Mouse (Mus musculus) activated CD4-positive, CD25-positive, alpha-beta regulatory T cell, adult 4 months (primary cell): ENCODE results near the gene Gm26566. TPM values are rescaled to one million over a fixed set of nuclear protein-coding genes. Genes with fewer than 3 reads are reported as not detected.
A peak's percentile ranks its signal among the peaks of the same experiment; 100 is the strongest.
"Not testable (repeated sequence)": the region's sequence is repeated elsewhere in the genome, so short reads cannot be mapped to it uniquely, and the experiment has no call there.

Experiments
- ATAC-seq: one replicate; pipeline ENCODE4 v1.8.0; 2017
- polyA plus RNA-seq, 2 experiments: library from polyadenylated mRNA; unstranded; fragments of 100-300 nt; shearing (Covaris generic); gene quantifications; one replicate each; pipeline ENCODE4 v1.2.1; 2017

Gm26566 gene
- polyA plus RNA-seq, 2 experiments from 2014 or later = not detected

DNA sequence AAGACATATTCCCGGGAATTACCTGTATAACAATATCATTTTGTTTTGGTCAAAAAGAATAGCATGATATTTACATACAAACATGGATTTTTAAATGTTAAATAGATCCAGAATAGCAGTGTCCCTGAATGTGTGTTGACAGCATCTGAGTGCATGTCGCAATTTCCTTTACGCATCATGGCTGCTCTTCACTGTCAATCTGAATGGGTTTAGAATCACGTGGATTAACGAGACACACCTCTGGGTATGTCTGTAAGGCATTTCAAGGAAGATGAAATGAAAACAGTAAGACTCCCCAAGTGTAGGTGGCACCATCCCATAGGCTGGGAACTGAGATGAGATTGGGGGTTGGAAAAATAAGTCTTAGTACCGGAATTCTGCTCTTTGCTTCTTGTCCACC is 17.4 kb downstream of the Gm26566 start:
- ATAC-seq = no peak

DNA sequence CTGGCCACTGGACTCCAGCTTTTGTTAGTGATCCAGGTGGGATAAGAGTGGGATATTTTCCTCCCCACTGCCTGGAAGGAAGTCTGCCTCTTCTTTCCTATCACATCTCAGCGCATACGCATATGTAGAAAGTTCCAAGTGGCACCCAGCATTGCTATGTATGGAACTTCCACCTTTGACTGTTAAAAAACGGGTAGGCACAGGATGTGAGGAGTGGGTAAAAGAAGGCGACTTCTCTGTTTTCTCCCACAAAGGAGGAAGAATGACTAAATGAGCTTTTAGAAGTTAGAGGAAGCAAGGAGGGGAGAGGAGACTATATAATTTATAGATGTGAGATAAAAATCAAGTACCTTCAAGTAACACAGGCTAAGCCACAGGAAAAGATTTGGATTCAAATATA is 19.8 kb downstream of the Gm26566 start:
- no peak for ATAC-seq

DNA sequence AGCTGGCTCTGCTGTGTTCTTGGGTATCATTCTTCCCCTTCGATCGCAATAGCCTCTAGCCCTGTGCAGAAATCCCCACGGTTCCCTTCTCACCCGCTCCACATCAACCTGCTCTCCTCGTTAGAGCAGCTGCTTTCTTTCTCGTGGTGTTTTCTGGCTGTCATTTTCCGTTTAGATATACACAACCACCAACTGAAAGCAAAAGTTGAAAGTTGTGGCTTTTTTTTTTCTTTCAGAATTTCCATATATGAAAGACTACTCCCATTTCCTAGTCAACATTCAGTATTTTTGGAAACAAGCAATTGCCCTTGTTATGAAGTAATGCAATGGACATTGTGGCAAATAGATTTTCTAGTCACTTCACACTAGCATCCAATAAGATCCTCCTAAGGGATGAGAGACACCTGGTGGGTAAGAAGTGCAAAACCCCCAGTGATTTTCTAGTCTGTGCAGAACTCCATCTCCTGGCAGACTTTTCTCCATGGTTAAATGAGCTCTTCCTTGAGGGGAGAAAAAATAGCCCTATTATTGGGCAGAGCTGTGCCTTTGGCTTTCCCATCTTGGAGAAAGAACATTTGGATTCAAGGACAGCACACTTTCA is 21.3 kb downstream of the Gm26566 start:
- peak; percentile 43 for ATAC-seq

DNA sequence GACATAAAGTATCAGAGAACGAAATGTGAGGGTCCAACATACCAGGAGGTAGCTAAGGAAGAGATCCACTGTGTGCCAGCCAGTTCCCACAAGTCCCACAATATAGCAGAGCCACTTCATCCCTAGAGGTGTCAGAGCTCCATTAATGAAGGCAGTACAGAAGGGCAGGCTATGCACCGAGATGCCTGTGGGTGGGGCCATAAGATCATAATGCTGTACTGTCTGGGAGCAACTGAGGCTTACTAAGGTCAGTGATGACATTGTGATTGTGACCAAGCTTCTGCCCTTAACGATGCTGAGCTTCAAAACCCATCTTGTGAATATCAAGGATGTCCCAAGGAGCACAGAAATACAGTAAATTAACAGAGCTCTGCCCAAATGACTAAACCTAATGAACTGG is 22.6 kb downstream of the Gm26566 start:
- ATAC-seq = peak; percentile 32

DNA sequence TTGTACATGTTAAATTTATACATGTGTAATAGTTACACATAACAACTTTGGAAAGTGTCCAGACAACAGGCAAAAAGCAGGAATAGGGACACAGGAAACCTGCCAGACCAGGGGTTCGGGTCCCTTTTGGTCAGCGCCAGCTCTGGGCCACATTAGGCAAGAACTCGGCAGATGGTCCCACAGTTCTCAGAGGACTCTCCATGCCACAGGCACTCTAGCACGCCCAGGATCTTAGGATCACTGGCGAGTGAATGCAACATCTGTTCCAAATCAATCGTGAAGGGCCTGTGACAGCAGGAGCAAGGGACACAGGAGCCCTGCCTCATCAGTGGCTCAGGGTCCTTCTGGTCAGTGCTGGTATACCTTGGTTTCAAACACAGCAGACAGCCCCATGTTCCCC is 28.3 kb downstream of the Gm26566 start:
- no peak for ATAC-seq

DNA sequence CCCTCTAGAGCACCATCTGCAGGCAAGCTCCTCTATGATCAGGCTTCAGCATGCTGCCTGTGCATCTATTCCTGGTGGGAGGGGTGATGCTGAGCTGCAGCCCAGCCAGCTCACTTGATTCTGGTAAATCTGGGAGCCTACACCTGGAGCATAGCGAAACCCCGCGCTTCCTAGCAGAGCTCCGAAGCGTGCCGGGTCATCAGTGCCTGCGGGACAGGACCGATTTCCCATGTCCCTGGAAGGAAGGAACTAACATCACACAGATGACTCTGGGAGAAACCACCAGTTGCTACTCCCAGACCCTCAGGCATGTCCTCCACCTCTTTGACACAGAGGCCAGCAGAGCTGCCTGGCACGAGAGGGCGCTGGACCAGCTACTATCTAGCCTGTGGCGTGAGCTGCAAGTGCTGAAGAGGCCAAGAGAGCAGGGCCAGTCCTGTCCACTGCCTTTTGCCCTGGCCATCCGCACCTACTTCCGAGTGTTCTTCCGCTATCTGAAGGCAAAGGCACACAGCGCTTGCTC is 33.3 kb downstream of the Gm26566 start, which contains the start of gene Gm13271:
Gene Gm13271, plus strand, starts transcription at position 51 of the 523 bp plus-strand sequence.
- not testable (repeated sequence) for ATAC-seq

DNA sequence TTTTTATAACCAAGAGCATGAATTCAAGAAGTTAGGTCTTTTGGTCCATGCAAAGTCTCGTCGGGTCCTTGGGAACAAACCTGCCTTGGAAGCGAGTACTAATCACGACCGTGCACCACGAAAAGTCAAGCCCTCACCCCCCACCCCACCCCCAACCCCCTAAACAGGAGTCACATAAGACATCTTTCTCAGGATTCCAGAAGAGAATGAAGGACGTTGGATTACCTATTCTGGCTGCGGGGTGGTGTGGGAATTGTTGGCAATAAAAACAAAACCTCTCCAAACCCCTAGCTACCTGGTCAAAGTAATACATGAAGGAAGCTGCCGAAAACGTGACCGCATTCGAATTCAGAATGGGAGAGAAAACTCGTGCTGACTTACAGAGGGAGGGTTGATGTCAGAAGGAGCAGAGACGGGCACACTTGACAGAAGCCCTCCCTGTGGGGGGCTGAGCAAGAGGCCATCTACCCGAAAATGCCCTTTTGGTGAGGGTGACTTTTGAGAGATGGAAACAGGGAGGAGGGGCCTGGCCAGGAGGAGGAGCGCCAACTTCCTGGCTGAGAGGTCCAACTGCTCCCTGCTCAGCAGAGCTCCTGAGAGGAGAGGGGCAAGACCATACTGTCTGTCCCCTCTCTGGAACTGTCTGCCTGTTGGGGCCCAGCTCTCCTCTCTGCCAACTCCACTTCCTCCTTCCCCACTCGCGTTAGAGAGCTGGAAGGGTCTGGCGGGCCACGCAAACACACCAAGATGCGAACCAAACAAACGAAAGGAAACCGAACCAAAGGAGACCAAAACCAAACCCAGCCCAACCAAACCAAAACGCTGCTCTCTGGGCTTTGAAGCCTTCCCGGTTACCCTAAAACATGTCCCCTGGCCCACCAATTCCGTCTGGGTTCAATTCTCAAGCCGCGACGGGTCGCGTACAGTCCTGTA is 35.2 kb downstream of the Gm26566 start:
- ATAC-seq = not testable (repeated sequence)

DNA sequence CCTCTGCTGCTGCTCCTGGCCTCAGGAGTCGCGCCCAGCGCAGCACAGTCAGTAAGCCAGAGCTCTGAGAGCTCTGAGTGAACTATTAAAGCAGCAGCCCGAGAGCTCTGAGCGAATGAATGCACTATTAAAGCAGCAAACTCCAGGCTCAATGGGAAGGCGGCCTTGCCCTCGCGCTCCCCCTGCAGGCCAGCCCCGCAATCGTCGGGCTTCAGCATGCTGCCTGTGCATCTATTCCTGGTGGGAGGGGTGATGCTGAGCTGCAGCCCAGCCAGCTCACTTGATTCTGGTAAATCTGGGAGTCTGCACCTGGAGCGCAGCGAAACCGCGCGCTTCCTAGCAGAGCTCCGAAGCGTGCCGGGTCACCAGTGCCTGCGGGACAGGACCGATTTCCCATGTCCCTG is 36.0 kb downstream of the Gm26566 start:
- ATAC-seq = peak; percentile 100

DNA sequence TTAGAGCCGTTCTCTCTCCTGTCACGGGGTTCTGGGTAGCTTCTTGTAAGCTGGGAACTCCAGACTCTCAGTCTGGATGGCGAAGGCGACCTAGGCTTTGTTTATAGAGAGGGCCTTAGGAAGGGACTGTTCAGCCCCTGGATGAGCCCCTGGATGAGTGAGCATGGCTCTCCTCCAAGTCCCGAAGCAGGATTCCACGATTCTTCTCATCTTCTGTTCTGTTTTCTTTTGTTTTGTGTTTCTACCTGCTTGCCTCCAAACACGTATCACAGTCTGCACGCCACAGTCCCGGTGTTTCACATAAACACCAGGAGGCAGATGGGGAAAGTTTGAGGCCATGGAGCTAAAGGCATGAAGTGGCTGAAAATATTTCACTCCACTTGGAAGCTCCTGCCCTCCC is 37.1 kb downstream of the Gm26566 start:
- ATAC-seq = not testable (repeated sequence)

DNA sequence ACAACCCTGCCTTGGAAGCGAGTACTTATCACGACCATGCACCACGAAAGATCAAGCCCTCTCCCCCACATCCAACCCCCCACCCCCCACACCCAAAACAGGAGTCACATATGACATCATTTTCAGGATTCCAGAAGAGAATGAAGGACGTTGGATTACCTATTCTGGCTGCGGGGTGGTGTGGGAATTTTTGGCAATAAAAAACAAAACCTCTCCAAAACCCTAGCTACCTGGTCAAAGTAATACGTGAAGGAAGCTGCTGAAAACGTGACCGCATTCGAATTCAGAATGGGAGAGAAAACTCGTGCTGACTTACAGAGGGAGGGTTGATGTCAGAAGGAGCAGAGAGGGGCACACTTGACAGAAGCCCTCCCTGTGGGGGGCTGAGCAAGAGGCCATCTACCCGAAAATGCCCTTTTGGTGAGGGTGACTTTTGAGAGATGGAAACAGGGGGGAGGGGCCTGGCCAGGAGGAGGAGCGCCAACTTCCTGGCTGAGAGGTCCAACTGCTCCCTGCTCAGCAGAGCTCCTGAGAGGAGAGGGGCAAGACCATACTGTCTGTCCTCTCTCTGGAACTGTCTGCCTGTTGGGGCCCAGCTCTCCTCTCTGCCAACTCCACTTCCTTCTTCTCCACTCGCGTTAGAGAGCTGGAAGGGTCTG is 38.1 kb downstream of the Gm26566 start, which contains the start of gene Gm13283:
Gene Gm13283, plus strand, starts transcription at position 510 of the 659 bp plus-strand sequence.
- ATAC-seq = not testable (repeated sequence)

DNA sequence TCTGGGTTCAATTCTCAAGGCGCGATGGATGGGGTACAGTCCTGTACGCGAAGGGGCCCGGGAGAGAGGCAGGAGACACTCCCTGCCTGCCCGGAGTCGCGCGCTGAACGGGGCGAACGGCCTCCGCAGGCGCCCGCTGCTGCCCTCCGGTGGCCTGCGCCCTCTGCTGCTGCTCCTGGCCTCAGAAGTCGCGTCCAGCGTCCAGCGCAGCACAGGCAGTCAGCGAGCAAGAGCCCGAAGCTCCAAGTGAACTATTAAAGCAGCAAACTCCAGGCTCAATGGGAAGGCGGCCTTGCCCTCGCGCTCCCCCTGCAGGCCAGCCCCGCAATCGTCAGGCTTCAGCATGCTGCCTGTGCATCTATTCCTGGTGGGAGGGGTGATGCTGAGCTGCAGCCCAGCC is 38.8 kb downstream of the Gm26566 start:
- ATAC-seq = not testable (repeated sequence)

DNA sequence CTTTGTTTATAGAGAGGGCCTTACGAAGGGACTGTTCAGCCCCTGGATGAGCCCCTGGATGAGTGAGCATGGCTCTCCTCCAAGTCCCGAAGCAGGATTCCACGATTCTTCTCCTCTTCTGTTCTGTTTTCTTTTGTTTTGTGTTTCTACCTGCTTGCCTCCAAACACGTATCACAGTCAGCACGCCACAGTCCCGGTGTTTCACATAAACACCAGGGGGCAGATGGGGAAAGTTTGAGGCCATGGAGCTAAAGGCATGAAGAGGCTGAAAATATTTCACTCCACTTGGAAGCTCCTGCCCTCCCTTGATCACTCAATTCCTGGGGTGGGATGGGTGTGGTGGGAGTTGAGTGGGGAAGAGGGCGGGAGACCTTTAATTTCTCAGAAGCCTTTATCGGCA is 40.2 kb downstream of the Gm26566 start:
- ATAC-seq = not testable (repeated sequence)

DNA sequence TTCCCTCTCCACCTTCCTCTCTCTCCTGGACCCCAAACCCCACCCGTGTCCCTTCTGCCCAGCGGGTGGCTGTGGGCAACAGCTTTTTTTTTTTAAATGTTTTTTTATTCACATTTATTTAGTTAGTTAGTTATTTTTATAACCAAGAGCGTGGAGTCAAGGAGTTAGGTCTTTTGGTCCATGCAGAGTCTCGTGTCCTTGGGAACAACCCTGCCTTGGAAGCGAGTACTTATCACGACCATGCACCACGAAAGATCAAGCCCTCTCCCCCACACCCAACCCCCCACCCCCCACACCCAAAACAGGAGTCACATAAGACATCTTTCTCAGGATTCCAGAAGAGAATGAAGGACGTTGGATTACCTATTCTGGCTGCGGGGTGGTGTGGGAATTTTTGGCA is 40.7 kb downstream of the Gm26566 start:
- not testable (repeated sequence) for ATAC-seq

DNA sequence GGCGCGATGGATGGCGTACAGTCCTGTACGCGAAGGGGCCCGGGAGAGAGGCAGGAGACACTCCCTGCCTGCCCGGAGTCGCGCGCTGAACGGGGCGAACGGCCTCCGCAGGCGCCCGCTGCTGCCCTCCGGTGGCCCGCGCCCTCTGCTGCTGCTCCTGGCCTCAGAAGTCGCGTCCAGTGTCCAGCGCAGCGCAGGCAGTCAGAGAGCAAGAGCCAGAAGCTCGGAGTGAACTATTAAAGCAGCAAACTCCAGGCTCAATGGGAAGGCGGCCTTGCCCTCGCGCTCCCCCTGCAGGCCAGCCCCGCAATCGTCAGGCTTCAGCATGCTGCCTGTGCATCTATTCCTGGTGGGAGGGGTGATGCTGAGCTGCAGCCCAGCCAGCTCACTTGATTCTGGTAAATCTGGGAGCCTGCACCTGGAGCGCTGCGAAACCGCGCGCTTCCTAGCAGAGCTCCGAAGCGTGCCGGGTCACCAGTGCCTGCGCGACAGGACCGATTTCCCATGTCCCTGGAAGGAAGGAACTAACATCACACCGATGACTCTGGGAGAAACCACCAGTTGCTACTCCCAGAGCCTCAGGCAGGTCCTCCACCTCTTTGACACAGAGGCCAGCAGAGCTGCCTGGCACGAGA is 41.9 kb downstream of the Gm26566 start:
- ATAC-seq = not testable (repeated sequence)

Other genes starting within 250 kb of the Gm26566 start
- gene Ifnb1, start 199.0 kb upstream of the Gm26566 start, polyA plus RNA-seq = not detected
- not detected for gene Ifna15, start 163.6 kb upstream of the Gm26566 start, polyA plus RNA-seq
- not detected for gene Ifna14, start 150.0 kb upstream of the Gm26566 start, polyA plus RNA-seq
- gene Ifna9, start 129.4 kb upstream of the Gm26566 start, polyA plus RNA-seq = not detected
- gene Ifna12, start 118.4 kb upstream of the Gm26566 start, polyA plus RNA-seq = not detected
- gene C87499, start 87.4 kb upstream of the Gm26566 start, polyA plus RNA-seq = not detected
- gene Ifna13, start 77.3 kb upstream of the Gm26566 start, polyA plus RNA-seq = not detected
- not detected for gene Ifna16, start 44.9 kb upstream of the Gm26566 start, polyA plus RNA-seq
- gene Ifna2, start 37.9 kb upstream of the Gm26566 start, polyA plus RNA-seq = not detected
- not detected for gene Ifnab, start 30.4 kb upstream of the Gm26566 start, polyA plus RNA-seq
- gene Klhl9, start 660 bp downstream of the Gm26566 start, polyA plus RNA-seq = 10 to 100 TPM; 31.9 to 33.2 TPM
- not detected for gene Gm13271, start 33.1 kb downstream of the Gm26566 start, polyA plus RNA-seq
- gene Gm13283, start 38.3 kb downstream of the Gm26566 start, polyA plus RNA-seq = under 1 TPM in 1 of 2 experiments, not detected in 1; 0.37 TPM
- gene Gm13290, start 52.0 kb downstream of the Gm26566 start, polyA plus RNA-seq = not detected
- gene Gm13289, start 55.1 kb downstream of the Gm26566 start, polyA plus RNA-seq = not detected
- not detected for gene Gm13272, start 58.0 kb downstream of the Gm26566 start, polyA plus RNA-seq
- not detected for gene Ifnz, start 60.3 kb downstream of the Gm26566 start, polyA plus RNA-seq
- not detected for gene Gm13276, start 63.9 kb downstream of the Gm26566 start, polyA plus RNA-seq
- gene Gm13277, start 66.8 kb downstream of the Gm26566 start, polyA plus RNA-seq = not detected
- gene Gm13278, start 69.7 kb downstream of the Gm26566 start, polyA plus RNA-seq = not detected
- not detected for gene Gm13275, start 72.7 kb downstream of the Gm26566 start, polyA plus RNA-seq
- not detected for gene Gm13279, start 75.6 kb downstream of the Gm26566 start, polyA plus RNA-seq
- under 1 TPM in 1 of 2 experiments, not detected in 1; 0.38 TPM for gene Gm13285, start 77.9 kb downstream of the Gm26566 start, polyA plus RNA-seq
- gene Gm13287, start 81.4 kb downstream of the Gm26566 start, polyA plus RNA-seq = not detected
- not detected for gene Gm13288, start 83.7 kb downstream of the Gm26566 start, polyA plus RNA-seq
- not detected for gene Ifna7, start 94.4 kb downstream of the Gm26566 start, polyA plus RNA-seq
- gene Ifna11, start 98.2 kb downstream of the Gm26566 start, polyA plus RNA-seq = not detected
- gene Ifna6, start 105.6 kb downstream of the Gm26566 start, polyA plus RNA-seq = not detected
- gene Ifna5, start 113.7 kb downstream of the Gm26566 start, polyA plus RNA-seq = not detected
- gene Ifna4, start 120.1 kb downstream of the Gm26566 start, polyA plus RNA-seq = not detected
- gene Ifna1, start 128.3 kb downstream of the Gm26566 start, polyA plus RNA-seq = not detected
- gene Ifne, start 158.4 kb downstream of the Gm26566 start, polyA plus RNA-seq = not detected